Mouse (Mus musculus) olfactory bulb, adult 2 months (tissue): ENCODE data around the gene Ptprn2.

Source experiments
- CTCF ChIP-seq: fragments of 200-500 bp; IDR thresholded peaks from 2 replicates; pipeline ENCODE4 v1.5.1; 2012; ENCODE audit warnings: low read depth, mild to moderate bottlenecking, low read length, moderate library complexity; ENCODE audit not compliant: insufficient read depth
- POLR2A ChIP-seq: fragments of 200-500 bp; IDR thresholded peaks from 2 replicates; pipeline ENCODE4 v1.6.1; 2012; ENCODE audit warnings: mild to moderate bottlenecking, low read depth, low read length, moderate library complexity; ENCODE audit not compliant: insufficient read depth

DNA sequence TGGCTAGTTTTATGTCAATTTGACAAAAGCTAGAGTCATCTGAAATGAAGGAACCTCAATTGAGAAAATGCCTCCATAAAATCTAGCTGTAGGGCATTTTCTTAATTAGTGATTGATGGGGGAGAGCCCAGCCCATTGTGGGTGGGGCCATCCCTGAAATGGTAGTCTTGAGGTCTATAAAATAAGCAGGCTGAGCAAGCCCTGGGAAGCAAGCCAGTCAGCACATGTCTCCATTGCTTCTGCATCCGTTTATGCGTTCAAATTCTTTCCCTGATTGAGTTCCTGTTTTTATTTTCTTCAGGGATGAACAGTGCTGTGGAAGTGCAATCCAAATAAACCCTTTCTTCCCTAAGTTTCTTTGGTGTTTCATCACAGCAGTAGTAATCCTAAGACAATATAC lies 152.0 kb downstream of the Ptprn2 start:
- TF ChIP-seq CTCF (no peak), POLR2A (no peak)
